Mouse (Mus musculus) heart, embryonic 16.5 days (tissue): ENCODE measurements around the gene Ccdc159. TPM values are rescaled to one million over a fixed set of nuclear protein-coding genes. Genes with fewer than 3 reads are reported as not detected.
A peak's percentile ranks its signal among the peaks of the same experiment; 100 is the strongest.

Experiments
- ATAC-seq: fragments of 200-750 bp; cut with Nextera tagmentation; replicated peaks from 2 replicates; pipeline ENCODE4 v1.8.0; 2017; ENCODE audit warnings: moderate number of reproducible peaks; ENCODE audit not compliant: insufficient read depth, low FRiP score; ENCODE audit errors: extremely low read depth
- H3K27ac ChIP-seq: fragments of 300-500 bp; sonication (generic); 2 replicates; pipeline ENCODE4 v1.5.1; 2014; ENCODE audit warnings: mild to moderate bottlenecking, low read length, control low read depth, moderate library complexity
- H3K27me3 ChIP-seq: fragments of 300-500 bp; sonication (generic); 2 replicates; pipeline ENCODE4 v1.6.1; 2014; ENCODE audit warnings: low read length, mixed read lengths; ENCODE audit not compliant: control insufficient read depth, insufficient read depth
- H3K36me3 ChIP-seq: fragments of 300-500 bp; sonication (generic); 2 replicates; pipeline ENCODE4 v1.6.1; 2014; ENCODE audit not compliant: control insufficient read depth, insufficient read depth
- H3K4me1 ChIP-seq: fragments of 300-500 bp; sonication (generic); 2 replicates; pipeline ENCODE4 v1.6.1; 2014; ENCODE audit warnings: low read length, mixed read lengths; ENCODE audit not compliant: control insufficient read depth, insufficient read depth
- H3K4me2 ChIP-seq: fragments of 300-500 bp; sonication (generic); 2 replicates; pipeline ENCODE4 v1.6.1; 2014; ENCODE audit warnings: low read depth, mild to moderate bottlenecking, control low read depth, low read length
- H3K4me3 ChIP-seq: fragments of 300-500 bp; sonication (generic); 2 replicates; pipeline ENCODE4 v1.5.1; 2014; ENCODE audit warnings: mild to moderate bottlenecking, control low read depth, low read length
- H3K9ac ChIP-seq: fragments of 300-500 bp; sonication (generic); 2 replicates; pipeline ENCODE4 v1.6.1; 2014; ENCODE audit warnings: low read length, control low read depth
- H3K9me3 ChIP-seq: fragments of 300-500 bp; sonication (generic); replicated peaks from 2 replicates; pipeline ENCODE4 v1.6.1; 2016; ENCODE audit warnings: low read length; ENCODE audit not compliant: control insufficient read depth
- WGBS: fragments of 180-500 bp; shearing (Covaris S2); extraction: QIAGEN DNeasy Blood & Tissue Kit; methylation state at CpG from one replicate; pipeline ENCODE4 v1.1.7; 2014; 5-methylcytosine and 5-hydroxymethylcytosine counted together
- polyA plus RNA-seq: library from polyadenylated mRNA; unstranded; fragments of >200 nt; fragmentation: Nextera tagmentation; extraction: Ambion mirVana; gene quantifications from 2 replicates; pipeline ENCODE4 v1.2.1, GENCODE M21; 2015

Ccdc159 gene
- polyA plus RNA-seq, 1 experiment from 2014 or later, result 2.3 TPM

GRCm38 (mm10) chr9:21918035-21918592, 9.2 kb upstream of the Ccdc159 start, which contains the start of gene Rab3d:
TSS of gene Rab3d (minus strand) at chr9:21918192.
- Histone ChIP-seq H3K9ac (peak within 1 kb of the TSS; percentile 72), H3K36me3 (no peaks in the 10 kb centered on the region), H3K27ac (peak within 1 kb of the TSS; percentile 17; the same call in 1 of the 2 replicates), H3K27me3 (no peaks in the 10 kb centered on the region), H3K9me3 (no peaks in the 10 kb centered on the region), H3K4me2 (peak within 1 kb of the TSS; percentile 86), H3K4me3 (peak within 1 kb of the TSS; percentile 69), H3K4me1 (peaks cover 7% of the 10 kb centered on the region)
- WGBS, result under 1% methylated on average over 36 of the region's 36 CpGs
- ATAC-seq, result peak; percentile 94

GRCm38 (mm10) chr9:21918692-21919384, 8.4 kb upstream of the Ccdc159 start:
- H3K9ac ChIP-seq, result no peak overlapping the region
- 20% methylated on average over 5 of the region's 5 CpGs for WGBS
- no peak overlapping the region for H3K27ac ChIP-seq

GRCm38 (mm10) chr9:21923036-21923435, 4.2 kb upstream of the Ccdc159 start:
- Histone ChIP-seq H3K9me3 (no peaks in the 10 kb centered on the region), H3K4me1 (peaks cover 29% of the 10 kb centered on the region), H3K27me3 (no peaks in the 10 kb centered on the region), H3K27ac (peak overlapping the region; percentile 88), H3K4me3 (no peak overlapping the region), H3K4me2 (no peak overlapping the region), H3K9ac (no peak overlapping the region), H3K36me3 (no peaks in the 10 kb centered on the region)
- ATAC-seq, result no peak
- 87% methylated on average over 4 of the region's 4 CpGs for WGBS

More at GRCm38 (mm10) chr9:21918692-21919384, 8.4 kb upstream of the Ccdc159 start:
- peak overlapping the region; percentile 86 for H3K4me2 ChIP-seq
- peaks cover 14% of the 10 kb centered on the region for H3K4me1 ChIP-seq
- H3K4me3 ChIP-seq, result peak overlapping the region; percentile 69
- no peak for ATAC-seq
- H3K27me3 ChIP-seq, result no peaks in the 10 kb centered on the region
- no peaks in the 10 kb centered on the region for H3K9me3 ChIP-seq
- no peaks in the 10 kb centered on the region for H3K36me3 ChIP-seq

- Histone ChIP-seq H3K9me3 (no peaks in the 10 kb centered on the region), H3K4me2 (no peak overlapping the region), H3K27me3 (no peaks in the 10 kb centered on the region), H3K4me3 (no peak overlapping the region), H3K27ac (peak overlapping the region; percentile 88), H3K36me3 (no peaks in the 10 kb centered on the region), H3K9ac (no peak overlapping the region), H3K4me1 (peaks cover 25% of the 10 kb centered on the region)
- 23% methylated on average over 3 of the region's 3 CpGs for WGBS
- ATAC-seq, result no peak
Observed at GRCm38 (mm10) chr9:21923490-21924098, 3.7 kb upstream of the Ccdc159 start.

- H3K9me3 ChIP-seq, result no peaks in the 10 kb centered on the region
- H3K4me1 ChIP-seq, result peaks cover 24% of the 10 kb centered on the region
- peak overlapping the region; percentile 88 for H3K27ac ChIP-seq
- H3K27me3 ChIP-seq, result no peaks in the 10 kb centered on the region
- H3K4me2 ChIP-seq, result no peak overlapping the region
- no peak overlapping the region for H3K9ac ChIP-seq
- peak; percentile 87 for ATAC-seq
- 21% methylated on average over 6 of the region's 6 CpGs for WGBS
- no peaks in the 10 kb centered on the region for H3K36me3 ChIP-seq
- no peak overlapping the region for H3K4me3 ChIP-seq
Observed at GRCm38 (mm10) chr9:21924099-21924493, 3.2 kb upstream of the Ccdc159 start.

GRCm38 (mm10) chr9:21925034-21925433, 2.2 kb upstream of the Ccdc159 start:
- H3K4me1 ChIP-seq, result peaks cover 24% of the 10 kb centered on the region
- no peaks in the 10 kb centered on the region for H3K36me3 ChIP-seq
- H3K9ac ChIP-seq, result no peak overlapping the region
- no peak for ATAC-seq
- no peak overlapping the region for H3K4me3 ChIP-seq
- no peak overlapping the region for H3K27ac ChIP-seq
- no peak overlapping the region for H3K4me2 ChIP-seq
- H3K27me3 ChIP-seq, result no peaks in the 10 kb centered on the region
- no peaks in the 10 kb centered on the region for H3K9me3 ChIP-seq
- 91% methylated on average over 3 of the region's 3 CpGs for WGBS

GRCm38 (mm10) chr9:21925506-21925905, 1.8 kb upstream of the Ccdc159 start:
- H3K4me1 ChIP-seq, result peaks cover 24% of the 10 kb centered on the region
- no peak overlapping the region for H3K4me2 ChIP-seq
- H3K27me3 ChIP-seq, result no peaks in the 10 kb centered on the region
- H3K4me3 ChIP-seq, result no peak overlapping the region
- H3K27ac ChIP-seq, result no peak overlapping the region
- H3K9ac ChIP-seq, result no peak overlapping the region
- no peaks in the 10 kb centered on the region for H3K36me3 ChIP-seq
- H3K9me3 ChIP-seq, result no peaks in the 10 kb centered on the region
- ATAC-seq, result no peak
- WGBS, result 89% methylated on average over 1 of the region's 1 CpGs

GRCm38 (mm10) chr9:21926155-21926554, 1.1 kb upstream of the Ccdc159 start:
- H3K4me3 ChIP-seq, result no peak overlapping the region; the same call in 1 of the 2 replicates
- 64% methylated on average over 6 of the region's 6 CpGs for WGBS
- H3K4me1 ChIP-seq, result peaks cover 24% of the 10 kb centered on the region
- no peak overlapping the region; the same call in 1 of the 2 replicates for H3K9ac ChIP-seq
- H3K27me3 ChIP-seq, result no peaks in the 10 kb centered on the region
- peak overlapping the region; percentile 70 for H3K4me2 ChIP-seq
- no peak overlapping the region for H3K27ac ChIP-seq
- H3K9me3 ChIP-seq, result no peaks in the 10 kb centered on the region
- no peak for ATAC-seq
- no peaks in the 10 kb centered on the region for H3K36me3 ChIP-seq

- Histone ChIP-seq H3K4me1 (peaks cover 24% of the 10 kb centered on the region), H3K27me3 (no peaks in the 10 kb centered on the region), H3K4me3 (peak overlapping the region; percentile 57), H3K36me3 (no peaks in the 10 kb centered on the region), H3K4me2 (peak overlapping the region; percentile 70), H3K9ac (peak overlapping the region; percentile 72), H3K9me3 (no peaks in the 10 kb centered on the region), H3K27ac (peak overlapping the region; percentile 65)
- WGBS, result 3% methylated on average over 6 of the region's 6 CpGs
- ATAC-seq, result no peak
Observed at GRCm38 (mm10) chr9:21926784-21927183, 487 bp upstream of the Ccdc159 start.
